Mouse (Mus musculus) ES-E14 (cell line): ENCODE results near the gene Nos2.

ENCODE experiments used
- CHD2 ChIP-seq: IDR thresholded peaks from 2 replicates; pipeline ENCODE4 v1.6.1; 2014; ENCODE audit warnings: mild to moderate bottlenecking, low read depth, low read length, inconsistent platforms
- ZC3H11A ChIP-seq: IDR thresholded peaks from 2 replicates; pipeline ENCODE4 v1.6.1; 2012; ENCODE audit warnings: low read depth, mild to moderate bottlenecking, inconsistent platforms, low read length, borderline replicate concordance
- ZNF384 ChIP-seq: IDR thresholded peaks from 2 replicates; pipeline ENCODE4 v1.6.1; 2012; ENCODE audit warnings: low read depth, low read length, inconsistent platforms

DNA sequence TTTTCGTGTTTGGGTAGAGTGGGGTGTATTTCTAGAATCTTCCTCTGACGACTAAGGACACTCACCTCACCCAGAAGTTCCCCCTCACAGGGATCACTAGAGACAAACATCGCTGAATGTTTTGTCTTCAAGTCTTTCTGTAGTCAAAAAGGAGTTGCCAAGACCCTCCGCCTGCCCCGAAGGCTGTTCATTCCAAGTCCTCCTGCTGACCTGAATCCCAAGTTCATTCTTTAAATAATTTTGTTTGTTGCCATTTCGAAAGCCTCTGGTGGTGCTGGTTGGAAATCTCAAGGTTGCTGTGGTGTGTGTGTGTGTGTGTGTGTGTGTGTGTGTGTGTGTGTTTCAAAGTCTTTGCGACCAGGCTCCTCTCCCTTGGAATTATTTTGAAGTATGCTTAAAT, 13.7 kb downstream of the Nos2 start:
- no peak for TF ChIP-seq ZNF384
- TF ChIP-seq CHD2, result no peak
- TF ChIP-seq ZC3H11A, result no peak
